Mouse (Mus musculus): ENCODE measurements around the gene Shq1.

Shq1 gene

DNA sequence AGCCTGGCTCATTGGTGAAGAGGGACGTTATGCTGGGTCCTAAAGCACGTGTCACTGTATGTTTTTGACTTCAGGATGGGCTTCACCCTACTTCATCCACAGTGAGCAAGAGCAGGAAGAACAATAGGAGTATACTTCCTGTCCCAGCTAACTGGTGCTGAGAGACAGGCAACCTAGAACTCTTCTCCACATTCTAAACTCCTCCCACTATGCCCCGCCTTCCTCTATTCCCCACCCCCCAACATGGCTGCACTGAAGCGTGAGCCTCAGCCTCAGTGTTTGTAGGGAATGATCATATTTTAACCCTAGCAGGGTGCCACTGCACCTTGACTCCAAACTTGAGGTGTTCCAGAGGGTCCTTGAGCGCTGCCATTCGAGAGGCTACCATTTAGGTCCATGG lies 143.8 kb downstream of the Shq1 start:
- no peak for DNase-seq

- DNase-seq, result no peak
These were observed 144.9 kb downstream of the Shq1 start for GRCm38 (mm10) chr6:100526066-100526465.

DNA sequence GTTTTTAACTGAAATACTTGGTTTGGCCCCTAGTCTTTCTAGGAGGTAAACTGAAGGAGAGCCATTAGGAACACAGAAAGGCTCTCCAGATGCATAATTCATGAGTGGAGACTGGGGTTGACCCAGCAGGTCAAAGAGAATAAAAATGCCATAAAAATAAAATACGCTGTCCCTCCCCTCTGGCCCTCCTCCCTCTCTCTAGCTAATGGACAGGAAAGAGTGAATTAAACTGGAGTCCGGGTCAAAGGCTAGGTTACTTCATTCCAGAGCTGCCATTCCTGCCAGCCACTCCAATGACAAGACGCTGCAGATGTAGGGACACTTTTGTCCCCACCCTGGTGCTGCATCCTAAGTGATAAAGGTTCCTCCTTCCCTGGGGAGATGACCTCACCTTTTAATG lies 145.5 kb downstream of the Shq1 start:
- DNase-seq, result no peak

- DNase-seq, result no peak
These were observed 148.5 kb downstream of the Shq1 start for GRCm38 (mm10) chr6:100522495-100522894.

DNA sequence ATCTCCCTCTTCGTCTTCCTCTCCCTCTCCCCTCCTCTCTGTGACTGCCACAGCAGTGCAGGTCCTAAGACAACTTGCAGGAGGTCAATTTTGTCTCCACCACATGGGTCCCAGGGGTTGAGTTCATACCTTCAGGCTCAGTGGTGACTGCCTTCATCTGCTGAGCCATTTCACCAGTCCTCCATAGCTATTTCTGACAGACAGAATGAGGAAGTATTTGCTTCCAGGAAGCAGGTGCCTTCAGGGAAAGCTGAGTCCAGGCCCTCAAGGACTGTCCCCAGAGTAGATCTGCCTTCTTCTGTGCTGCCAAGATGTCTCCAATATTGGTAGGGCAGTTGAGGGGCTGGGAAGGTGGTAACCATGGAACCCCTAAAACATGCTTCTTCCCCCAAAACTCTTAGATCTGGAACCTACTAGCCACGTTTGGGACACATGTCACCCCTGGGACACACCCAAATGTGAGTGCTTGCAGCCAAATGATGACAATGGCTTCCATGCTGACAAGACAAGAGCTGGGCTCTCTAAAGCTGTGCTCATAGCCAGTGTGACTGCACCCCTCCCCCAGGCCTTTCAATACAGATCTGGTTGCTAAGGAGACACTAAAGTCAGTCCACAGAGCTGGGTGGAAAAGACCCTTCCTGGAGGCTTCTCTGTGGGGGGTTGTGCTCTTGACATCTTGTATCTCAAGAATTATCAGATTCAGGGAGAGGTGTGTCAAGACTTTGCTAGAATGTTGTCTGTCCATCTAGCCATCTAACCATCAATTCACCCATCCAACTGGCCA lies 149.2 kb downstream of the Shq1 start:
- no peak for DNase-seq

- no peak for DNase-seq
These were observed 150.3 kb downstream of the Shq1 start for GRCm38 (mm10) chr6:100520558-100521099.

- no peak for DNase-seq
These were observed 151.1 kb downstream of the Shq1 start for GRCm38 (mm10) chr6:100519837-100520236.

Data from thymus, postnatal 14 days (tissue).